Mouse (Mus musculus) stomach, embryonic 14.5 days (tissue): ENCODE data around the gene Wnt11. TPM values are rescaled to one million over a fixed set of nuclear protein-coding genes. Genes with fewer than 3 reads are reported as not detected.

Source experiments
- ATAC-seq: fragments of 200-750 bp; cut with Nextera tagmentation; 2 replicates; pipeline ENCODE4 v1.8.0; 2017; ENCODE audit warnings: low read depth, moderate TSS enrichment; ENCODE audit not compliant: insufficient number of reproducible peaks, insufficient read depth, low FRiP score
- H3K27ac ChIP-seq: fragments of 300-500 bp; sonication (generic); 2 replicates; pipeline ENCODE4 v1.5.1; 2014; ENCODE audit warnings: mild to moderate bottlenecking, low read length, moderate library complexity, mixed read lengths
- H3K27me3 ChIP-seq: fragments of 300-500 bp; sonication (generic); 2 replicates; pipeline ENCODE4 v1.6.1; 2014; ENCODE audit warnings: low read length, control low read depth, mixed read lengths; ENCODE audit not compliant: control insufficient read depth, insufficient read depth
- H3K36me3 ChIP-seq: fragments of 300-500 bp; sonication (generic); 2 replicates; pipeline ENCODE4 v1.6.1; 2014; ENCODE audit warnings: mild to moderate bottlenecking, control low read depth, low read length, moderate library complexity, mixed read lengths; ENCODE audit not compliant: control insufficient read depth, insufficient read depth
- H3K4me1 ChIP-seq: fragments of 300-500 bp; sonication (generic); 2 replicates; pipeline ENCODE4 v1.6.1; 2014; ENCODE audit warnings: low read length, control low read depth, mixed read lengths; ENCODE audit not compliant: control insufficient read depth, insufficient read depth
- H3K4me2 ChIP-seq: fragments of 300-500 bp; sonication (generic); replicated peaks from 2 replicates; pipeline ENCODE4 v1.6.1; 2014; ENCODE audit warnings: low read depth, low read length, control low read depth
- H3K4me3 ChIP-seq: fragments of 300-500 bp; sonication (generic); 2 replicates; pipeline ENCODE4 v1.5.1; 2014; ENCODE audit warnings: low read depth, low read length, control low read depth
- H3K9ac ChIP-seq: fragments of 300-500 bp; sonication (generic); replicated peaks from 2 replicates; pipeline ENCODE4 v1.6.1; 2014; ENCODE audit warnings: low read depth, mild to moderate bottlenecking, control low read depth, low read length, moderate library complexity, mixed read lengths
- H3K9me3 ChIP-seq: fragments of 300-500 bp; sonication (generic); 2 replicates; pipeline ENCODE4 v1.6.1; 2016; ENCODE audit warnings: low read depth, low read length, control low read depth; ENCODE audit not compliant: control insufficient read depth
- WGBS: fragments of 180-500 bp; shearing (Covaris S2); extraction: QIAGEN DNeasy Blood & Tissue Kit; methylation state at CpG from one replicate; pipeline ENCODE4 v1.1.7; 2014; 5-methylcytosine and 5-hydroxymethylcytosine counted together
- polyA plus RNA-seq: library from polyadenylated mRNA; unstranded; fragments of >200 nt; fragmentation: Nextera tagmentation; extraction: Ambion mirVana; gene quantifications from 2 replicates; pipeline ENCODE4 v1.2.1, GENCODE M21; 2014

The Wnt11 gene
- polyA plus RNA-seq, 1 experiment from 2014 or later = 7.2 TPM

DNA sequence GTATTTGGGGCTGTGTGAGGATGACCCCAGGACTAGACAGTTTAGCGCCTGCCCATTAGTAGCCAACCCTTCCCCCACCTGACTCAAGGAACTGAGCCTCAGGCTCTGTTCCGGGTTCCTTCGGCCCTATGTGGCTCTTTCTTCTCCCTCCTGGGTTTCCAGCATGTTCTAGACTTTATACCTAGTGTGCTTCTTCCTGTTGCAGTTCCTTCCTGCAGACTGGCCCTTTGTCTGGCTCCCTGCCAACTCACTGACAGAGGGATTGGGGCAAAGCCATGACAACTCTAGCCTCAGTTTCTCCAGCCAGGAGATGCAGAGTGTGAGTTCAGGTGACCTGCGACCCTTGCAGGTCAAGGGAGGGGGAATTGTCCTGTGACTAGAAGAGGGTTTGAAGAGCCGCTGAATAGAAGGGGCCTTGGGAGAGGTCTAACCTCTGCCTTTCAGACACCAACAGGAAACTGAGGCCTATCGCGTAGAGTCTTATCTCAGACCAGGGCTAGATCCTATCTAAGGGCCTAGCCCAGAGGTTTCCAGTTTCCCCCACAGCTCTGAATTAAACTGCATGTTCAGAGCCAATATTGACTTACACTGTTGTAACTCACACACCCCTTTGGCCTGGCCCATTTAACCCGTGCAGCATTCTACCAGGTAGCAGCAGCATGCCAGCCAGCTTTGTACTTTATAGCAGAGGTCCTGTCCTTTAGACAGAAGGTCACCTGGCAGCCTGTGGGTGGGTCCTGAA is 14.2 kb downstream of the Wnt11 start:
- H3K9ac ChIP-seq = no peak overlapping the region
- H3K36me3 ChIP-seq = no peaks in the 10 kb centered on the region
- 69% methylated on average over 8 of the region's 8 CpGs for whole genome bisulfite sequencing
- H3K4me1 ChIP-seq = peaks cover 7% of the 10 kb centered on the region
- no peak overlapping the region for H3K4me3 ChIP-seq
- H3K9me3 ChIP-seq = no peaks in the 10 kb centered on the region
- H3K4me2 ChIP-seq = no peak overlapping the region
- H3K27ac ChIP-seq = no peak overlapping the region
- H3K27me3 ChIP-seq = no peaks in the 10 kb centered on the region
- ATAC-seq = peak; percentile 78

DNA sequence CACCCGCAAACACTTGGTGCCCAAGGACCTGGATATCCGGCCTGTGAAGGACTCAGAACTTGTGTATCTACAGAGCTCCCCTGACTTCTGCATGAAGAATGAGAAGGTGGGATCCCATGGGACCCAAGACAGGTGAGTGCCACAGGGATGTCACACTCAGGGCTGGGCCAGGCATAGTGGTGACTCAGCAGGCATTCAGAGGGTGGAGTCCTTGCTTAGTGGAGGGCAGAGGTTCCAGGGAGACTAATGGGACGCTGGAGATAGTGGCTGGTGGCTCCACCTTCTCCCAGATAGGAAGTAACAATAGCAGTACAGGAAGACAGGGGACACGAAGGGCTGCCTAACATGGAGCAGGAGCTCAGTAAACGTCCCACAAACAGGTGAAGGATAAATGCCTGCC is 15.5 kb downstream of the Wnt11 start:
- H3K36me3 ChIP-seq = no peaks in the 10 kb centered on the region
- no peak for ATAC-seq
- H3K9ac ChIP-seq = no peak overlapping the region
- H3K4me2 ChIP-seq = no peak overlapping the region
- no peaks in the 10 kb centered on the region for H3K27me3 ChIP-seq
- no peaks in the 10 kb centered on the region for H3K9me3 ChIP-seq
- 0 out of 2 replicates have a peak overlapping the region, but pooled peaks have one; percentile 58 for H3K27ac ChIP-seq
- H3K4me1 ChIP-seq = peaks cover 7% of the 10 kb centered on the region
- no peak overlapping the region for H3K4me3 ChIP-seq
- 76% methylated on average over 5 of the region's 5 CpGs for WGBS

DNA sequence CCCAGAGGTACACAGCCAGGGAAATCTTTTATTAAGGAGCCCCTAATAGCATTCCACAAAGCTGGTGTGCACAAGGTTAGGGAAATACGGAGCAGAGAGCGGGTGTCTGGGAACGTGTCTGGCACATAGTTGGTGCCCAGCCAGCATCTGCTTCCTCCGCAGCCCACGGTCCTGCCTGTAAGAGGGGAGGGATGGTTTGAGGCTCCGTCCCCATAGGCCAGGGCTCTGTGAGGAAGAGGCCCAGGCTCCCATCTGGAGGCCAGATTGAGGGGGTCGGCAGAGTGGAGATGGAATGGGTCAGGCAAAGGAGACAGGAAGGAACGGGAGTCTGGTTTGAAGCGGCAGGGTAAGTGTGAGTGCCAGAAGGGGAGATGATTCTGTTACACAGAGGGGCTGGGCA is 16.3 kb downstream of the Wnt11 start:
- WGBS = 37% methylated on average over 9 of the region's 9 CpGs
- no peak overlapping the region for H3K4me2 ChIP-seq
- peak; percentile 34; the same call in 1 of the 2 replicates for ATAC-seq

DNA sequence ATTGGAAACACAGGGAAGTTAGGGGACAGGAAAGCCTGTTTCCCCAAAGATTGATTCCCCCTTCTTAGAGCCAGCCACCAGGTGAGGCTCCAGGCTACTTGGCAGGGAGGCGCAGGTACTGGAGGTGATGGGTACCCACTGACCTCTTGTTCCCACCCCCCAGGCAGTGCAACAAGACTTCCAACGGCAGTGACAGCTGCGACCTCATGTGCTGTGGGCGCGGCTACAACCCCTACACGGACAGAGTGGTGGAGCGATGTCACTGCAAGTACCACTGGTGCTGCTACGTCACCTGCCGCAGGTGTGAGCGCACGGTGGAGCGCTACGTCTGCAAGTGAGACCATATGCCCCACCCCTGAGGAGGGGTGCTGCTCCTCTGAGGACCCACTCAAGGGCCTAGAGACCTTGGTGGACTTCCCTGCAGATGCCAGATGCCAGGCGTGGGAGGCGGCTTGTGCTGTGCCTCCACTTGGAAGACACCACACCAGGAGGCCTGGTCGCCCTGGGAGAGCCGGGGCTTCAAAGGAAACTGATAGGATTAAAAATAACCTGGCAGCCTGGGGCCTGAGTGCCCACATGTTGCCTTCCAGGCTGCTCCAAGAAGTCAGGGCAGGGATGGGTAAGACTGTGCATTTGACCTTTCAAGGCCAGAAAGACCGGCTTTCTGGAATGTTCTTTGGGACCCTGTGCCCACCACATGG is 18.2 kb downstream of the Wnt11 start:
- H3K9ac ChIP-seq = no peak overlapping the region
- no peaks in the 10 kb centered on the region for H3K36me3 ChIP-seq
- no peaks in the 10 kb centered on the region for H3K9me3 ChIP-seq
- H3K27me3 ChIP-seq = no peaks in the 10 kb centered on the region
- no peak overlapping the region for H3K27ac ChIP-seq
- 81% methylated on average over 18 of the region's 18 CpGs for WGBS
- peaks cover 10% of the 10 kb centered on the region for H3K4me1 ChIP-seq
- no peak overlapping the region for H3K4me2 ChIP-seq
- no peak for ATAC-seq
- H3K4me3 ChIP-seq = no peak overlapping the region

More for the DNA sequence above, 16.3 kb downstream of the Wnt11 start:
- no peaks in the 10 kb centered on the region for H3K9me3 ChIP-seq
- no peaks in the 10 kb centered on the region for H3K36me3 ChIP-seq
- peak overlapping the region; percentile 58; the same call in 1 of the 2 replicates for H3K27ac ChIP-seq
- no peak overlapping the region for H3K9ac ChIP-seq
- no peak overlapping the region for H3K4me3 ChIP-seq
- no peaks in the 10 kb centered on the region for H3K27me3 ChIP-seq
- H3K4me1 ChIP-seq = peaks cover 7% of the 10 kb centered on the region

DNA sequence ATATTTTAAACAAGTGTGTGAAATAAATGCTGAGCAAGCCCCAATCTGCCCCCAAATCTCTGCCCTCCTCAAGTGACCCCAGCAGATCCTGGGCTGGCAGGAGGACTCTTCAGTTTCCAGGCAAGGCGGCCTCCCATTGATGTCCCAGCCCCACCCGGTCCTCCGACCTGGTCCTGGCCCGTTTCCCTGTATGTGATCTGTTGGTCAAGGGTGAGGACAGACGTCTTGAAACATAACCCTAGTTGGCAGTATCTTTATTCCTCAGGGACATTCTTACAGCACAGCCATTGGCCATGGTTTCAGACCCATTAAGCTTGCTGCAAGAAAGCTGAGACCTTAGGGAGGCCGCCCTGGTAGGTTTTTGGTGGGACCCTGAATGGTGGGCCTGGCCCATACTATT is 18.9 kb downstream of the Wnt11 start:
- WGBS = 83% methylated on average over 6 of the region's 6 CpGs
- Histone ChIP-seq H3K4me1 (peaks cover 10% of the 10 kb centered on the region), H3K27me3 (no peaks in the 10 kb centered on the region), H3K36me3 (no peaks in the 10 kb centered on the region), H3K4me2 (no peak overlapping the region), H3K9me3 (no peaks in the 10 kb centered on the region), H3K27ac (no peak overlapping the region), H3K9ac (no peak overlapping the region), H3K4me3 (no peak overlapping the region)
- ATAC-seq = no peak

DNA sequence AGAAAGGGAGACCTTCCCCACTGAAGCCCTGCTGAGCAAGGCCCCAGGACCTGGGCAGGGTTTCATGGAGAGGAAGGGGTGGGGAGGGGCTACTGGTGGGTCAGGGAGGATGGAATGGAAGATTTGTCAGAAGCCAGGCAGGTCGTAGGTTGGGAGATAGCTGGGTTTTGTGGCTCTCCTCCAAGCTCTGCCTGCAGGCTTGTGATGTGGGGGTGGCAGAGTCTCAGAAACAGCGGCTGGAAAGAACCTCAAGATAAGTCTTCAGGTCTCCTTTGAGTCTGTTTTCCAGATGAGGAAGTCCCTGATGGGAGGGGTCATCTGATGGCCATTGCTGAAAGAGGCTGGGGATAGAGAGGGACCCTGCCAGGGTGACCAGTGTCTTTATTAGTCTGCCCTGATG is 20.5 kb downstream of the Wnt11 start:
- Histone ChIP-seq H3K36me3 (no peaks in the 10 kb centered on the region), H3K4me3 (no peak overlapping the region), H3K27me3 (no peaks in the 10 kb centered on the region), H3K9me3 (no peaks in the 10 kb centered on the region), H3K4me1 (peaks cover 10% of the 10 kb centered on the region), H3K9ac (no peak overlapping the region), H3K27ac (no peak overlapping the region), H3K4me2 (no peak overlapping the region)
- ATAC-seq = no peak
- WGBS = 56% methylated on average over 2 of the region's 2 CpGs

DNA sequence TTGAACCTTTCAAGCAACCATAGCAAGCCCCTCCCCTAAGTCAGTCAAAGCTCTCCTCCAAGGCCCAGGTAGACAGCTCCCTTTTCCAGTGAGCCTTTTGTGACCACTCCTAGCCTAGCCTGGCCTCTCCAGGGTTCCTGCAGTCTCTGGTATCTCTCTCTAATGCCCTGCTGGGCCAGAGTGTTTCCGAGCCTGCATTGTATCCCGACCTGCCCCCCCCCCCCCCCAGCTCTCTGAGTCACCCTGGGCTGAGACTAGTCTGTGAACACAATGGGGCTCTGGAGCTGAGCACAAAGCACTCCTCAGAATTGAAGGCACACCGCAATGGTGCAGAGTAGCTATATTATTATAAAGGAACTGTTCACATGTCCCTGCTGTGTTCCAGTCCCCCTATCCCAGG is 21.2 kb downstream of the Wnt11 start:
- peaks cover 10% of the 10 kb centered on the region for H3K4me1 ChIP-seq
- no peak overlapping the region for H3K4me2 ChIP-seq
- H3K9ac ChIP-seq = no peak overlapping the region
- H3K27me3 ChIP-seq = no peaks in the 10 kb centered on the region
- 51% methylated on average over 3 of the region's 3 CpGs for whole genome bisulfite sequencing
- no peaks in the 10 kb centered on the region for H3K9me3 ChIP-seq
- H3K4me3 ChIP-seq = no peak overlapping the region
- no peak overlapping the region for H3K27ac ChIP-seq
- peak; percentile 56; the same call in 1 of the 2 replicates for ATAC-seq
- H3K36me3 ChIP-seq = no peaks in the 10 kb centered on the region

DNA sequence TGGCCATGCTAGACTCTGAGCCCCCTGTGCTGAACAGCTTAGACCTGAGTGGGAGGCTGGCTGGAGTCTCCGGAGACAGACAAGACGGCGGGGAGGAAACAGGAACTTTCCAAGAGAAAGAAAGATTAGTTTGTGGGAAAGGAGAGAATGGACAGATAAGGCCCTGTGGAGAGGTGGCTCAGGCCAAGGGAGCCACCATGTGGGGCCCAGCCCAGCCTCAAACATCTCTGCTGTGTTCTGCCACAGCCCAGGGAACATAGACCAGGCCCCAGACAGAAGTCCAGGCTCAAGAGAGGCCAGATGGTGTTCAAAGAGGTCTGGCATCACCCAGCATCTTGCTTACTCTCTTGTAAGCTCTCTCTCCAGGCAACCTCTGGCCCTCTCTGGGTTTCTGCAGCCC is 22.2 kb downstream of the Wnt11 start:
- Histone ChIP-seq H3K27me3 (no peaks in the 10 kb centered on the region), H3K4me2 (no peak overlapping the region), H3K27ac (no peak overlapping the region), H3K9me3 (no peaks in the 10 kb centered on the region), H3K4me3 (no peak overlapping the region), H3K4me1 (0 out of 2 replicates have a peak, but pooled peaks cover 6% of the 10 kb centered on the region), H3K9ac (no peak overlapping the region), H3K36me3 (no peaks in the 10 kb centered on the region)
- ATAC-seq = no peak
- WGBS = 59% methylated on average over 3 of the region's 3 CpGs
